26 mouse cellular contexts compared by ENCODE assay signal in the genomic region with DNA sequence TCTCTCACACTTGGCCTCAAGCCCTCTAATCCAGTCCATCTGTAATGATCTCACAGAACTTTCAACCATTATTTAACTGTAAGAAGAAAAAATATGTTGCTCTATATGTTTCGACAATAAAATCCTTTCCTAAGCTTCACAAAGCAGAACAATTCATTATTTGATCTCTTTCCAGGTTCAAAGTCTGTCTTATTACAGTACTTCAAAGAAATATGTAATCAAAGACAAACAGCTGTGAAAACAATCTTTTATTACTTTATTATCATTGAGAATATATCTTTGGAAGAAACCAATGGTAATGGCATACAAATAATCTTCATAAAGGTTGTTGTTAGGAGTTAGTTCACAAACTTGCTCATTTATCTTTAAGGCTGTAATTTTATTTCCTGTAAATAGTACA.
DNase-seq lines count a peak whose midpoint lies in the region; ATAC-seq and TF ChIP-seq lines count a peak whose summit lies in the region.
"Had no signal": no experiment of that assay in that cellular context is flagged by ENCODE, and none has a peak within 500 bp of the region (broad histone marks: within the 10 kb centered on the region; RNA-seq: fewer than 3 reads in every experiment).

No protein-coding gene starts in this region.

- peak; percentile 36 to 62 for DNase-seq in cerebellum, postnatal 10 days
- no peak for DNase-seq in cerebellum, postnatal 36 days
- DNase-seq in spleen, postnatal 4 days (ENCODE audit: low spot score in 2 of 2) = no peak
- DNase-seq: adrenal gland, adult 8-10 months; adrenal gland, postnatal 14 days; adrenal gland, postnatal 36 days; B cell, adult 2 months; cerebellum, adult 11-12 months; cerebellum, adult 2 months; cerebellum, adult 9-10 months; embryo, embryonic 11 days; forebrain, postnatal 0 days had no signal

- H3K9ac ChIP-seq in intestine, embryonic 15.5 days = no peak overlapping the region
- H3K9ac ChIP-seq in intestine, postnatal 0 days (ENCODE audit: low read depth, low read length) = no peak overlapping the region
- H3K9ac ChIP-seq: embryonic facial prominence, embryonic 13.5 days; embryonic facial prominence, embryonic 15.5 days; forebrain, embryonic 13.5 days; forebrain, embryonic 15.5 days; forebrain, postnatal 0 days had no signal

- no peak overlapping the region for H3K4me3 ChIP-seq in intestine, embryonic 15.5 days (replicated peaks)
- H3K4me3 ChIP-seq in intestine, postnatal 0 days (ENCODE audit: low read depth, low read length) = no peak overlapping the region
- H3K4me3 ChIP-seq: embryonic facial prominence, embryonic 13.5 days; embryonic facial prominence, embryonic 15.5 days; erythroblast, embryonic 14.5 days; forebrain, embryonic 13.5 days; forebrain, embryonic 15.5 days had no signal

- TF ChIP-seq CTCF in intestine, postnatal 0 days (IDR thresholded peaks at IDR 0.05; ENCODE audit: low read depth) = no peak

- no peak overlapping the region for H3K4me2 ChIP-seq in intestine, embryonic 15.5 days (replicated peaks)
- H3K4me2 ChIP-seq in intestine, postnatal 0 days (replicated peaks; ENCODE audit: low read depth) = no peak overlapping the region
- H3K4me2 ChIP-seq: embryonic facial prominence, embryonic 13.5 days; embryonic facial prominence, embryonic 15.5 days; forebrain, embryonic 13.5 days; forebrain, embryonic 15.5 days had no signal

- no peaks in the 10 kb centered on the region for H3K4me1 ChIP-seq in intestine, embryonic 15.5 days (replicated peaks)
- no peaks in the 10 kb centered on the region for H3K4me1 ChIP-seq in intestine, postnatal 0 days (replicated peaks; ENCODE audit: control insufficient read depth, insufficient read depth, low read length)
- H3K4me1 ChIP-seq: embryonic facial prominence, embryonic 15.5 days; forebrain, embryonic 15.5 days had no signal

- no peaks in the 10 kb centered on the region for H3K27me3 ChIP-seq in intestine, embryonic 15.5 days (replicated peaks)
- H3K27me3 ChIP-seq in intestine, postnatal 0 days (replicated peaks; ENCODE audit: control insufficient read depth, insufficient read depth, low read length) = no peaks in the 10 kb centered on the region
- H3K27me3 ChIP-seq: CH12.LX; embryonic facial prominence, embryonic 13.5 days; embryonic facial prominence, embryonic 15.5 days; forebrain, embryonic 15.5 days had no signal

- peak; percentile 87 for ATAC-seq in intestine, embryonic 15.5 days
- peak; percentile 77 for ATAC-seq in intestine, postnatal 0 days
- peak; percentile 34; the same call in 1 of the 2 replicates for ATAC-seq in megakaryocyte-erythroid progenitor cell, adult 5-6 weeks (replicated peaks; ENCODE audit: low FRiP score, low TSS enrichment, poor library complexity, severe bottlenecking)
- ATAC-seq in erythroid progenitor cell, adult 5-6 weeks (replicated peaks; ENCODE audit: low FRiP score, poor library complexity, severe bottlenecking) = no peak
- ATAC-seq: activated CD4-positive, CD25-positive, alpha-beta regulatory T cell, adult 4 months; CD4-positive, CD25-positive, alpha-beta regulatory T cell, adult 4 months; forebrain, embryonic 13.5 days; forebrain, embryonic 15.5 days; forebrain, postnatal 0 days; Patski had no signal

- WGBS in intestine, embryonic 15.5 days = 45% methylated on average over 1 of the region's 1 CpGs
- WGBS in intestine, postnatal 0 days = 24% methylated on average over 1 of the region's 1 CpGs

- no peak overlapping the region for H3K27ac ChIP-seq in intestine, embryonic 15.5 days
- no peak overlapping the region for H3K27ac ChIP-seq in intestine, postnatal 0 days (ENCODE audit: low read depth, low read length)
- H3K27ac ChIP-seq: embryonic facial prominence, embryonic 13.5 days; embryonic facial prominence, embryonic 15.5 days; forebrain, embryonic 13.5 days; forebrain, embryonic 15.5 days had no signal

- no peaks in the 10 kb centered on the region for H3K9me3 ChIP-seq in intestine, embryonic 15.5 days
- H3K9me3 ChIP-seq in intestine, postnatal 0 days (ENCODE audit: control insufficient read depth) = no peaks in the 10 kb centered on the region
- H3K9me3 ChIP-seq: embryonic facial prominence, embryonic 13.5 days; embryonic facial prominence, embryonic 15.5 days; forebrain, embryonic 13.5 days; forebrain, embryonic 15.5 days had no signal

- no peaks in the 10 kb centered on the region for H3K36me3 ChIP-seq in intestine, embryonic 15.5 days
- H3K36me3 ChIP-seq in intestine, postnatal 0 days (ENCODE audit: control insufficient read depth, insufficient read depth) = no peaks in the 10 kb centered on the region
- H3K36me3 ChIP-seq: embryonic facial prominence, embryonic 13.5 days; embryonic facial prominence, embryonic 15.5 days; forebrain, embryonic 15.5 days; G1E had no signal

Comparison
In these comparisons a context has a peak if more than half of its experiments do, and no peak if none do; other contexts are left out.
1. DNase-seq: peak in cerebellum, postnatal 10 days (2 of 2); none in cerebellum, postnatal 36 days (0 of 2) and spleen, postnatal 4 days (0 of 2).